Comparison of ENCODE assay signal across 8 mouse cellular contexts in genomic region chr5:97110697-97111096, GRCm38 (mm10). TPM values are rescaled to one million over a fixed set of nuclear protein-coding genes. Genes with fewer than 3 reads are reported as not detected.
DNase-seq lines count a peak whose midpoint lies in the region; ATAC-seq and TF ChIP-seq lines count a peak whose summit lies in the region.

No protein-coding gene starts in this region.

- no peak for TF ChIP-seq POLR2A in ES-Bruce4 (IDR thresholded peaks at IDR 0.05; ENCODE audit: insufficient read depth, low read length)
- no peak for TF ChIP-seq POLR2A in limb, embryonic 14.5 days (IDR thresholded peaks at IDR 0.05; ENCODE audit: borderline replicate concordance, extremely low read depth, insufficient read depth, insufficient read length)

- no peaks in the 10 kb centered on the region for H3K27me3 ChIP-seq in heart, embryonic 14.5 days (ENCODE audit: control insufficient read depth, insufficient read depth, low read length)
- H3K27me3 ChIP-seq in ES-Bruce4 (ENCODE audit: control insufficient read depth, insufficient read depth, low read length, poor library complexity, severe bottlenecking): no peaks in the 10 kb centered on the region
- H3K27me3 ChIP-seq in embryonic facial prominence, embryonic 12.5 days: no peaks in the 10 kb centered on the region
- H3K27me3 ChIP-seq in limb, embryonic 14.5 days (ENCODE audit: control insufficient read depth, insufficient read depth, low read length): no peaks in the 10 kb centered on the region
- H3K27me3 ChIP-seq in stomach, embryonic 15.5 days (replicated peaks): no peaks in the 10 kb centered on the region

- TF ChIP-seq CTCF in ES-Bruce4 (IDR thresholded peaks at IDR 0.05; ENCODE audit: low read depth, low read length): no peak

- no peak for TF ChIP-seq EP300 in ES-Bruce4 (IDR thresholded peaks at IDR 0.05; ENCODE audit: insufficient read depth, low read depth, low read length)

- DNase-seq in heart, postnatal 25 days (ENCODE audit: low spot score): no peak
- DNase-seq in limb, embryonic 14.5 days (ENCODE audit: low spot score): no peak
- DNase-seq in right cerebral cortex, adult 18-20 months: no peak
- DNase-seq in kidney, adult 18-20 months: no peak

- H3K4me1 ChIP-seq in heart, embryonic 14.5 days (ENCODE audit: control insufficient read depth in 2 of 2, insufficient read depth in 2 of 2, low read length in 2 of 2): no peaks in the 10 kb centered on the region; a peak in 1 of 4 replicates
- H3K4me1 ChIP-seq in ES-Bruce4 (ENCODE audit: control insufficient read depth, insufficient read depth, low read length): peaks cover 2% of the 10 kb centered on the region
- peaks cover 8% of the 10 kb centered on the region for H3K4me1 ChIP-seq in embryonic facial prominence, embryonic 12.5 days
- peaks cover 8% of the 10 kb centered on the region for H3K4me1 ChIP-seq in limb, embryonic 14.5 days (ENCODE audit: control insufficient read depth, insufficient read depth, low read length)
- H3K4me1 ChIP-seq in stomach, embryonic 15.5 days: peaks cover 5% of the 10 kb centered on the region; the same call in 1 of the 2 replicates

- H3K36me3 ChIP-seq in heart, embryonic 14.5 days (ENCODE audit: control insufficient read depth, insufficient read depth, low read length): no peaks in the 10 kb centered on the region
- no peaks in the 10 kb centered on the region for H3K36me3 ChIP-seq in ES-Bruce4 (ENCODE audit: control insufficient read depth, insufficient read depth, low read length, poor library complexity, severe bottlenecking)
- no peaks in the 10 kb centered on the region for H3K36me3 ChIP-seq in embryonic facial prominence, embryonic 12.5 days
- H3K36me3 ChIP-seq in limb, embryonic 14.5 days (ENCODE audit: control insufficient read depth, insufficient read depth, low read length): no peaks in the 10 kb centered on the region
- H3K36me3 ChIP-seq in stomach, embryonic 15.5 days: no peaks in the 10 kb centered on the region

- peak overlapping the region; percentile 57 to 58 for H3K4me3 ChIP-seq in heart, embryonic 14.5 days (ENCODE audit: control insufficient read depth in 1 of 2, insufficient read depth in 1 of 2, low read depth in 1 of 2, low read length in 2 of 2)
- H3K4me3 ChIP-seq in ES-Bruce4 (ENCODE audit: low read depth, low read length): peak overlapping the region; percentile 96
- H3K4me3 ChIP-seq in embryonic facial prominence, embryonic 12.5 days: peak overlapping the region; percentile 61
- H3K4me3 ChIP-seq in limb, embryonic 14.5 days (replicated peaks; ENCODE audit: low read length): peak overlapping the region; percentile 61
- peak overlapping the region; percentile 72 for H3K4me3 ChIP-seq in stomach, embryonic 15.5 days (replicated peaks)

- H3K9ac ChIP-seq in heart, embryonic 14.5 days (ENCODE audit: low read length): peak overlapping the region; percentile 76
- H3K9ac ChIP-seq in ES-Bruce4 (ENCODE audit: low read depth, poor library complexity, severe bottlenecking): peak overlapping the region; percentile 69
- H3K9ac ChIP-seq in embryonic facial prominence, embryonic 12.5 days: peak overlapping the region; percentile 64; the same call in 1 of the 2 replicates
- peak overlapping the region; percentile 61 for H3K9ac ChIP-seq in limb, embryonic 14.5 days (ENCODE audit: low read depth, low read length, severe bottlenecking)
- peak overlapping the region; percentile 56; the same call in 1 of the 2 replicates for H3K9ac ChIP-seq in stomach, embryonic 15.5 days

- no peak for ATAC-seq in heart, embryonic 14.5 days (ENCODE audit: insufficient number of reproducible peaks, insufficient read depth, low FRiP score, low read depth)
- ATAC-seq in embryonic facial prominence, embryonic 12.5 days (ENCODE audit: insufficient number of reproducible peaks, insufficient read depth, low FRiP score, low TSS enrichment): no peak
- ATAC-seq in limb, embryonic 14.5 days (ENCODE audit: low FRiP score, low read depth): no peak
- ATAC-seq in stomach, embryonic 15.5 days (ENCODE audit: insufficient read depth, low FRiP score, low read depth): no peak

- H3K4me2 ChIP-seq in heart, embryonic 14.5 days (ENCODE audit: low read length): peak overlapping the region; percentile 85
- peak overlapping the region; percentile 75 for H3K4me2 ChIP-seq in embryonic facial prominence, embryonic 12.5 days (replicated peaks)
- H3K4me2 ChIP-seq in limb, embryonic 14.5 days (replicated peaks; ENCODE audit: low read depth, low read length, severe bottlenecking): peak overlapping the region; percentile 58
- peak overlapping the region; percentile 80 for H3K4me2 ChIP-seq in stomach, embryonic 15.5 days

- 22% methylated on average over 5 of the region's 5 CpGs for WGBS in heart, embryonic 14.5 days
- WGBS in embryonic facial prominence, embryonic 12.5 days: 13% methylated on average over 5 of the region's 5 CpGs
- WGBS in limb, embryonic 14.5 days: 22% methylated on average over 5 of the region's 5 CpGs
- 21% methylated on average over 5 of the region's 5 CpGs for WGBS in stomach, embryonic 15.5 days

- H3K27ac ChIP-seq in heart, embryonic 14.5 days (replicated peaks in 1 of 2; ENCODE audit: control insufficient read depth in 1 of 2, insufficient read depth in 1 of 2, low read depth in 2 of 2, low read length in 2 of 2): no peak overlapping the region
- no peak overlapping the region for H3K27ac ChIP-seq in ES-Bruce4 (ENCODE audit: insufficient read depth, low read length)
- no peak overlapping the region for H3K27ac ChIP-seq in embryonic facial prominence, embryonic 12.5 days
- H3K27ac ChIP-seq in limb, embryonic 14.5 days (replicated peaks; ENCODE audit: low read depth, low read length): no peak overlapping the region
- H3K27ac ChIP-seq in stomach, embryonic 15.5 days: no peak overlapping the region

- intact Hi-C loops in heart, postnatal 25 days (cut with DNase I): loop anchor here (5.0 kb wide), 1 partner anchor 113 kb away; the partner anchor contains the start of gene Bmp2k

- H3K9me3 ChIP-seq in heart, embryonic 14.5 days (ENCODE audit: control insufficient read depth, low read length): no peaks in the 10 kb centered on the region
- no peaks in the 10 kb centered on the region for H3K9me3 ChIP-seq in ES-Bruce4 (replicated peaks; ENCODE audit: control insufficient read depth, insufficient read depth, low read length, poor library complexity, severe bottlenecking)
- no peaks in the 10 kb centered on the region for H3K9me3 ChIP-seq in embryonic facial prominence, embryonic 12.5 days
- no peaks in the 10 kb centered on the region for H3K9me3 ChIP-seq in limb, embryonic 14.5 days (ENCODE audit: control insufficient read depth, low read length)
- no peaks in the 10 kb centered on the region for H3K9me3 ChIP-seq in stomach, embryonic 15.5 days

RNA-seq across cellular contexts. Expression of gene Paqr3, which starts 0.7 kb away (rescaled TPM):
- 0.70 and 2.6 TPM in 2 replicates for polyA plus RNA-seq in heart, embryonic 14.5 days (2014; fragmentation: Nextera tagmentation; extraction: Ambion mirVana)
- 1 to 10 TPM; 2.3 to 2.8 TPM for total RNA-seq in heart, postnatal 25 days (2021)
- 12.3 and 13.4 TPM in 2 replicates for polyA plus RNA-seq in ES-Bruce4 (2011; ENCODE audit: insufficient read depth, insufficient read length, low read depth, missing spikeins)
- polyA plus RNA-seq in embryonic facial prominence, embryonic 12.5 days (2016; fragmentation: Nextera tagmentation; extraction: Ambion mirVana): 8.8 and 10.1 TPM in 2 replicates
- polyA plus RNA-seq in limb, embryonic 14.5 days (2012; rRNA removed): 5.0 and 8.7 TPM in 2 replicates
- 3.9 and 4.6 TPM in 2 replicates for polyA plus RNA-seq in limb, embryonic 14.5 days (2014; fragmentation: Nextera tagmentation; extraction: Ambion mirVana)
- polyA plus RNA-seq in stomach, embryonic 15.5 days (2015; fragmentation: Nextera tagmentation; extraction: Ambion mirVana): 2.5 and 2.9 TPM in 2 replicates
